Comparison of ENCODE assay signal across 8 mouse cellular contexts in genomic region chr10:122895121-122895770, GRCm38 (mm10).
DNase-seq lines count a peak whose midpoint lies in the region; ATAC-seq and TF ChIP-seq lines count a peak whose summit lies in the region.

No protein-coding gene starts in this region.

- no peaks in the 10 kb centered on the region for H3K9me3 ChIP-seq in kidney, embryonic 16.5 days (ENCODE audit: low read length)
- H3K9me3 ChIP-seq in embryonic facial prominence, embryonic 11.5 days (replicated peaks; ENCODE audit: control insufficient read depth, low read length), result no peaks in the 10 kb centered on the region
- no peaks in the 10 kb centered on the region for H3K9me3 ChIP-seq in heart, postnatal 0 days (replicated peaks; ENCODE audit: control insufficient read depth, low read length)
- H3K9me3 ChIP-seq in limb, embryonic 11.5 days (ENCODE audit: control insufficient read depth, low read length), result no peaks in the 10 kb centered on the region
- H3K9me3 ChIP-seq in midbrain, embryonic 15.5 days, result no peaks in the 10 kb centered on the region

- no peak overlapping the region for H3K4me3 ChIP-seq in kidney, embryonic 16.5 days (ENCODE audit: low read length)
- H3K4me3 ChIP-seq in embryonic facial prominence, embryonic 11.5 days (ENCODE audit: low read depth, low read length), result no peak overlapping the region
- H3K4me3 ChIP-seq in heart, postnatal 0 days (ENCODE audit: low read depth, low read length), result no peak overlapping the region
- H3K4me3 ChIP-seq in limb, embryonic 11.5 days (ENCODE audit: low read depth, low read length), result no peak overlapping the region
- no peak overlapping the region for H3K4me3 ChIP-seq in midbrain, embryonic 15.5 days

- no peak for TF ChIP-seq EP300 in heart, postnatal 0 days (IDR thresholded peaks at IDR 0.05; ENCODE audit: low read depth)

- H3K4me2 ChIP-seq in kidney, embryonic 16.5 days (replicated peaks; ENCODE audit: low read depth, low read length), result no peak overlapping the region
- H3K4me2 ChIP-seq in embryonic facial prominence, embryonic 11.5 days (ENCODE audit: low read depth, low read length), result no peak overlapping the region
- 0 out of 2 replicates have a peak overlapping the region, but pooled peaks have one; percentile 6 for H3K4me2 ChIP-seq in heart, postnatal 0 days (ENCODE audit: low read depth, low read length)
- H3K4me2 ChIP-seq in limb, embryonic 11.5 days (ENCODE audit: low read depth, severe bottlenecking), result no peak overlapping the region
- H3K4me2 ChIP-seq in midbrain, embryonic 15.5 days, result no peak overlapping the region

- no peak overlapping the region for H3K27ac ChIP-seq in kidney, embryonic 16.5 days (ENCODE audit: low read length)
- no peak overlapping the region for H3K27ac ChIP-seq in embryonic facial prominence, embryonic 11.5 days (replicated peaks; ENCODE audit: low read depth, low read length)
- H3K27ac ChIP-seq in heart, postnatal 0 days (ENCODE audit: low read depth), result peak overlapping the region; percentile 95
- 0 out of 2 replicates have a peak overlapping the region, but pooled peaks have one; percentile 33 for H3K27ac ChIP-seq in limb, embryonic 11.5 days (replicated peaks; ENCODE audit: low read depth, low read length)
- peak overlapping the region; percentile 16; the same call in 1 of the 2 replicates for H3K27ac ChIP-seq in midbrain, embryonic 15.5 days

- H3K36me3 ChIP-seq in kidney, embryonic 16.5 days (ENCODE audit: insufficient read depth, low read length), result 0 out of 2 replicates have a peak, but pooled peaks cover 5% of the 10 kb centered on the region
- no peaks in the 10 kb centered on the region for H3K36me3 ChIP-seq in embryonic facial prominence, embryonic 11.5 days (replicated peaks; ENCODE audit: control insufficient read depth, insufficient read depth, low read depth, low read length)
- H3K36me3 ChIP-seq in heart, postnatal 0 days (replicated peaks; ENCODE audit: control insufficient read depth, insufficient read depth, low read length), result 0 out of 2 replicates have a peak, but pooled peaks cover 4% of the 10 kb centered on the region
- no peaks in the 10 kb centered on the region for H3K36me3 ChIP-seq in limb, embryonic 11.5 days (ENCODE audit: control insufficient read depth, insufficient read depth, low read length)
- no peaks in the 10 kb centered on the region for H3K36me3 ChIP-seq in midbrain, embryonic 15.5 days (replicated peaks)

- peak; percentile 70 for TF ChIP-seq CTCF in heart, postnatal 0 days (IDR thresholded peaks at IDR 0.05; ENCODE audit: low read depth)

- DNase-seq in kidney, adult 11 months, result peak; percentile 67
- peak; percentile 66 for DNase-seq in adrenal gland, postnatal 10 days
- DNase-seq in embryonic facial prominence, embryonic 11.5 days (ENCODE audit: low spot score), result peak; percentile 51
- peak; percentile 86 for DNase-seq in heart, postnatal 0 days (ENCODE audit: low spot score)
- peak; percentile 58 for DNase-seq in limb, embryonic 11.5 days (ENCODE audit: low spot score)
- no peak for DNase-seq in ovary, postnatal 14 days (ENCODE audit: low spot score)

- no peak overlapping the region for H3K9ac ChIP-seq in kidney, embryonic 16.5 days (replicated peaks; ENCODE audit: low read length)
- H3K9ac ChIP-seq in embryonic facial prominence, embryonic 11.5 days (replicated peaks; ENCODE audit: low read length), result no peak overlapping the region
- no peak overlapping the region for H3K9ac ChIP-seq in heart, postnatal 0 days (replicated peaks; ENCODE audit: low read depth, low read length)
- no peak overlapping the region for H3K9ac ChIP-seq in limb, embryonic 11.5 days (ENCODE audit: low read length)
- H3K9ac ChIP-seq in midbrain, embryonic 15.5 days, result no peak overlapping the region

- WGBS in kidney, embryonic 16.5 days, result 86% methylated on average over 12 of the region's 12 CpGs
- 75% methylated on average over 12 of the region's 12 CpGs for WGBS in embryonic facial prominence, embryonic 11.5 days
- 63% methylated on average over 12 of the region's 12 CpGs for WGBS in heart, postnatal 0 days
- 77% methylated on average over 12 of the region's 12 CpGs for WGBS in limb, embryonic 11.5 days
- WGBS in midbrain, embryonic 15.5 days, result 71% methylated on average over 12 of the region's 12 CpGs

- H3K27me3 ChIP-seq in kidney, embryonic 16.5 days (ENCODE audit: insufficient read depth, low read length), result no peaks in the 10 kb centered on the region
- no peaks in the 10 kb centered on the region for H3K27me3 ChIP-seq in embryonic facial prominence, embryonic 11.5 days (ENCODE audit: control insufficient read depth, insufficient read depth, low read length)
- H3K27me3 ChIP-seq in heart, postnatal 0 days (ENCODE audit: control insufficient read depth, insufficient read depth, low read length), result no peaks in the 10 kb centered on the region
- no peaks in the 10 kb centered on the region for H3K27me3 ChIP-seq in limb, embryonic 11.5 days (ENCODE audit: control insufficient read depth, insufficient read depth, low read length)
- no peaks in the 10 kb centered on the region for H3K27me3 ChIP-seq in midbrain, embryonic 15.5 days (replicated peaks)

- H3K4me1 ChIP-seq in kidney, embryonic 16.5 days (ENCODE audit: insufficient read depth, low read length), result peaks cover 14% of the 10 kb centered on the region
- no peaks in the 10 kb centered on the region for H3K4me1 ChIP-seq in embryonic facial prominence, embryonic 11.5 days (ENCODE audit: control insufficient read depth, insufficient read depth, low read length)
- H3K4me1 ChIP-seq in heart, postnatal 0 days (ENCODE audit: control insufficient read depth, insufficient read depth), result peaks cover 18% of the 10 kb centered on the region
- peaks cover 5% of the 10 kb centered on the region for H3K4me1 ChIP-seq in limb, embryonic 11.5 days (ENCODE audit: control insufficient read depth, insufficient read depth, low read length)
- peaks cover 9% of the 10 kb centered on the region for H3K4me1 ChIP-seq in midbrain, embryonic 15.5 days

- ATAC-seq in kidney, embryonic 16.5 days (ENCODE audit: low FRiP score, low TSS enrichment), result no peak
- ATAC-seq in embryonic facial prominence, embryonic 11.5 days (replicated peaks; ENCODE audit: insufficient number of reproducible peaks, low FRiP score, low TSS enrichment, low read depth), result no peak
- peak; percentile 78 for ATAC-seq in heart, postnatal 0 days (ENCODE audit: insufficient read depth, low read depth)
- ATAC-seq in limb, embryonic 11.5 days (ENCODE audit: insufficient number of reproducible peaks, low FRiP score, low TSS enrichment, low read depth), result no peak
- peak; percentile 40 for ATAC-seq in midbrain, embryonic 15.5 days (replicated peaks)

Comparison
In these comparisons a context has a peak if more than half of its experiments do, and no peak if none do; other contexts are left out.
1. ATAC-seq: peak in heart, postnatal 0 days (single experiment) and midbrain, embryonic 15.5 days (single experiment); none in kidney, embryonic 16.5 days (single experiment), embryonic facial prominence, embryonic 11.5 days (single experiment) and limb, embryonic 11.5 days (single experiment).
2. H3K27ac ChIP-seq: peak in heart, postnatal 0 days (single experiment), limb, embryonic 11.5 days (single experiment) and midbrain, embryonic 15.5 days (single experiment); none in kidney, embryonic 16.5 days (single experiment) and embryonic facial prominence, embryonic 11.5 days (single experiment).